ENCODE assay signal across 9 mouse cellular contexts in genomic region chr2:27751135-27751519, GRCm38 (mm10).
DNase-seq lines count a peak whose midpoint lies in the region; ATAC-seq and TF ChIP-seq lines count a peak whose summit lies in the region.
"Had no signal": no experiment of that assay in that cellular context is flagged by ENCODE, and none has a peak within 500 bp of the region (broad histone marks: within the 10 kb centered on the region; RNA-seq: fewer than 3 reads in every experiment).

No protein-coding gene starts in this region.

- no peak overlapping the region for H3K9ac ChIP-seq in heart, embryonic 16.5 days (ENCODE audit: low read length)
- H3K9ac ChIP-seq in lung, embryonic 16.5 days (ENCODE audit: low read length): no peak overlapping the region
- no peak overlapping the region for H3K9ac ChIP-seq in limb, embryonic 12.5 days (replicated peaks)
- H3K9ac ChIP-seq in stomach, postnatal 0 days (ENCODE audit: low read length): peak overlapping the region; percentile 31; the same call in 1 of the 2 replicates
- H3K9ac ChIP-seq in midbrain, embryonic 14.5 days (replicated peaks; ENCODE audit: low read length): no peak overlapping the region

- H3K4me2 ChIP-seq in heart, embryonic 16.5 days (ENCODE audit: low read depth, low read length): no peak overlapping the region
- H3K4me2 ChIP-seq in lung, embryonic 16.5 days (ENCODE audit: low read depth, low read length): no peak overlapping the region
- no peak overlapping the region for H3K4me2 ChIP-seq in limb, embryonic 12.5 days
- no peak overlapping the region for H3K4me2 ChIP-seq in stomach, postnatal 0 days (replicated peaks; ENCODE audit: low read depth)
- no peak overlapping the region for H3K4me2 ChIP-seq in midbrain, embryonic 14.5 days (ENCODE audit: low read length)

- H3K27me3 ChIP-seq in heart, embryonic 16.5 days (ENCODE audit: control insufficient read depth, insufficient read depth, low read length): no peaks in the 10 kb centered on the region
- H3K27me3 ChIP-seq in lung, embryonic 16.5 days (ENCODE audit: control insufficient read depth, insufficient read depth, low read depth, low read length): no peaks in the 10 kb centered on the region
- no peaks in the 10 kb centered on the region for H3K27me3 ChIP-seq in limb, embryonic 12.5 days
- H3K27me3 ChIP-seq in stomach, postnatal 0 days (ENCODE audit: control insufficient read depth, insufficient read depth, low read length): no peaks in the 10 kb centered on the region
- no peaks in the 10 kb centered on the region for H3K27me3 ChIP-seq in midbrain, embryonic 14.5 days (ENCODE audit: control insufficient read depth, insufficient read depth, low read length)

- intact Hi-C loops in heart, postnatal 36 days (cut with DNase I): no loop called here

- no peak for TF ChIP-seq EP300 in stomach, postnatal 0 days (optimal IDR thresholded peaks at IDR 0.05)

- H3K9me3 ChIP-seq in heart, embryonic 16.5 days (replicated peaks; ENCODE audit: control insufficient read depth, low read length): no peaks in the 10 kb centered on the region
- no peaks in the 10 kb centered on the region for H3K9me3 ChIP-seq in lung, embryonic 16.5 days (ENCODE audit: control insufficient read depth, low read length)
- H3K9me3 ChIP-seq in limb, embryonic 12.5 days: no peaks in the 10 kb centered on the region
- no peaks in the 10 kb centered on the region for H3K9me3 ChIP-seq in stomach, postnatal 0 days (ENCODE audit: control insufficient read depth, low read length)
- no peaks in the 10 kb centered on the region for H3K9me3 ChIP-seq in midbrain, embryonic 14.5 days (ENCODE audit: control insufficient read depth, low read length)

- no peak for DNase-seq in heart, postnatal 36 days
- DNase-seq in lung, adult 18-20 months: no peak
- DNase-seq in stomach, postnatal 0 days (ENCODE audit: low spot score): no peak
- no peak for DNase-seq in midbrain, embryonic 14.5 days
- DNase-seq: gastrocnemius, postnatal 10 days; layer of hippocampus, postnatal 36 days had no signal

- H3K27ac ChIP-seq in heart, embryonic 16.5 days (ENCODE audit: low read length): 0 out of 2 replicates have a peak overlapping the region, but pooled peaks have one; percentile 11
- peak overlapping the region; percentile 59 for H3K27ac ChIP-seq in lung, embryonic 16.5 days (ENCODE audit: low read length)
- peak overlapping the region; percentile 59; the same call in 1 of the 2 replicates for H3K27ac ChIP-seq in limb, embryonic 12.5 days
- H3K27ac ChIP-seq in stomach, postnatal 0 days (replicated peaks): peak overlapping the region; percentile 61
- no peak overlapping the region for H3K27ac ChIP-seq in midbrain, embryonic 14.5 days (replicated peaks; ENCODE audit: low read depth, low read length)

- TF ChIP-seq CTCF in stomach, postnatal 0 days (IDR thresholded peaks at IDR 0.05; ENCODE audit: low read depth): no peak

- H3K4me3 ChIP-seq in heart, embryonic 16.5 days (ENCODE audit: low read length): no peak overlapping the region
- no peak overlapping the region for H3K4me3 ChIP-seq in lung, embryonic 16.5 days (ENCODE audit: low read length)
- H3K4me3 ChIP-seq in limb, embryonic 12.5 days (replicated peaks): no peak overlapping the region
- no peak overlapping the region for H3K4me3 ChIP-seq in stomach, postnatal 0 days (ENCODE audit: low read depth, low read length)
- no peak overlapping the region for H3K4me3 ChIP-seq in midbrain, embryonic 14.5 days (replicated peaks; ENCODE audit: low read depth, low read length)

- peaks cover 33% of the 10 kb centered on the region for H3K36me3 ChIP-seq in heart, embryonic 16.5 days (ENCODE audit: control insufficient read depth, insufficient read depth)
- H3K36me3 ChIP-seq in lung, embryonic 16.5 days (ENCODE audit: control insufficient read depth, insufficient read depth, low read length): peaks cover 29% of the 10 kb centered on the region
- H3K36me3 ChIP-seq in limb, embryonic 12.5 days: peaks cover 92% of the 10 kb centered on the region
- H3K36me3 ChIP-seq in stomach, postnatal 0 days (ENCODE audit: control insufficient read depth, insufficient read depth, low read length): peaks cover 37% of the 10 kb centered on the region
- peaks cover 17% of the 10 kb centered on the region for H3K36me3 ChIP-seq in midbrain, embryonic 14.5 days (ENCODE audit: control insufficient read depth, insufficient read depth, low read length)

- 29% methylated on average over 7 of the region's 7 CpGs for WGBS in heart, embryonic 16.5 days
- WGBS in lung, embryonic 16.5 days: 38% methylated on average over 7 of the region's 7 CpGs
- 32% methylated on average over 7 of the region's 7 CpGs for WGBS in limb, embryonic 12.5 days
- WGBS in stomach, postnatal 0 days: 43% methylated on average over 7 of the region's 7 CpGs
- WGBS in midbrain, embryonic 14.5 days: 87% methylated on average over 7 of the region's 7 CpGs

- 0 out of 2 replicates have a peak, but pooled peaks have one; percentile 21 for ATAC-seq in heart, embryonic 16.5 days (replicated peaks; ENCODE audit: extremely low read depth, insufficient read depth, low FRiP score)
- peak; percentile 83 for ATAC-seq in lung, embryonic 16.5 days (ENCODE audit: low read depth)
- ATAC-seq in limb, embryonic 12.5 days (ENCODE audit: insufficient number of reproducible peaks, insufficient read depth, low FRiP score, low TSS enrichment, low read depth): no peak
- ATAC-seq in stomach, postnatal 0 days (ENCODE audit: low FRiP score, low TSS enrichment): no peak; the same call in 1 of the 2 replicates
- ATAC-seq in midbrain, embryonic 14.5 days (ENCODE audit: low FRiP score, low TSS enrichment): no peak

- H3K4me1 ChIP-seq in heart, embryonic 16.5 days (ENCODE audit: control insufficient read depth, insufficient read depth, low read length): peaks cover 36% of the 10 kb centered on the region
- peaks cover 29% of the 10 kb centered on the region for H3K4me1 ChIP-seq in lung, embryonic 16.5 days (replicated peaks; ENCODE audit: control insufficient read depth, insufficient read depth, low read length)
- peaks cover 37% of the 10 kb centered on the region for H3K4me1 ChIP-seq in limb, embryonic 12.5 days (replicated peaks)
- peaks cover 6% of the 10 kb centered on the region for H3K4me1 ChIP-seq in stomach, postnatal 0 days (replicated peaks; ENCODE audit: control insufficient read depth, insufficient read depth)
- peaks cover 11% of the 10 kb centered on the region for H3K4me1 ChIP-seq in midbrain, embryonic 14.5 days (ENCODE audit: control insufficient read depth, insufficient read depth, low read length)

Comparison
In these comparisons a context has a peak if more than half of its experiments do, and no peak if none do; other contexts are left out.
1. ATAC-seq: peak in heart, embryonic 16.5 days (single experiment) and lung, embryonic 16.5 days (single experiment); none in limb, embryonic 12.5 days (single experiment), stomach, postnatal 0 days (single experiment) and midbrain, embryonic 14.5 days (single experiment).